11 mouse cellular contexts compared by ENCODE assay signal in genomic region chr12:76645222-76646110, GRCm38 (mm10).
DNase-seq lines count a peak whose midpoint lies in the region; ATAC-seq and TF ChIP-seq lines count a peak whose summit lies in the region.
"Had no signal": no experiment of that assay in that cellular context is flagged by ENCODE, and none has a peak within 500 bp of the region (broad histone marks: within the 10 kb centered on the region; RNA-seq: fewer than 3 reads in every experiment).

No protein-coding gene starts in this region.

- WGBS in kidney, embryonic 16.5 days = 24% methylated on average over 23 of the region's 23 CpGs
- WGBS in kidney, adult 2 months = 34% methylated on average over 23 of the region's 23 CpGs
- 21% methylated on average over 23 of the region's 23 CpGs for WGBS in hindbrain, postnatal 0 days
- WGBS in neural tube, embryonic 12.5 days = 22% methylated on average over 23 of the region's 23 CpGs

- DNase-seq in kidney, adult 2 months = no peak
- peak; percentile 53 for DNase-seq in embryo, embryonic 11 days
- peak; percentile 41 for DNase-seq in hindbrain, postnatal 0 days (ENCODE audit: low spot score)
- no peak for DNase-seq in frontal cortex, postnatal 25 days (ENCODE audit: low spot score in 2 of 2)
- no peak for DNase-seq in thymus, postnatal 4 days
- no peak for DNase-seq in heart, postnatal 36 days
- DNase-seq: spleen, adult 18-20 months had no signal

- H3K27ac ChIP-seq in kidney, embryonic 16.5 days (ENCODE audit: low read length) = peak overlapping the region; percentile 32; the same call in 1 of the 2 replicates
- H3K27ac ChIP-seq in kidney, adult 2 months (ENCODE audit: insufficient read depth, low read depth, low read length) = no peak overlapping the region
- H3K27ac ChIP-seq in hindbrain, postnatal 0 days = peak overlapping the region; percentile 45; the same call in 1 of the 2 replicates
- H3K27ac ChIP-seq in neural tube, embryonic 12.5 days = no peak overlapping the region

- intact Hi-C loops in heart, postnatal 36 days (cut with DNase I) = no loop called here

- TF ChIP-seq CTCF in kidney, adult 2 months (conservative IDR thresholded peaks at IDR 0.05; ENCODE audit: insufficient read depth, insufficient read length, low read depth, low read length) = no peak
- no peak for TF ChIP-seq CTCF in hindbrain, postnatal 0 days (IDR thresholded peaks at IDR 0.05; ENCODE audit: low read depth)

- H3K27me3 ChIP-seq in kidney, embryonic 16.5 days (ENCODE audit: insufficient read depth, low read length) = no peaks in the 10 kb centered on the region; the same call in 1 of the 2 replicates
- H3K27me3 ChIP-seq in kidney, adult 2 months (replicated peaks; ENCODE audit: control insufficient read depth, insufficient read depth, low read length) = no peaks in the 10 kb centered on the region
- no peaks in the 10 kb centered on the region for H3K27me3 ChIP-seq in hindbrain, postnatal 0 days (ENCODE audit: insufficient read depth, low read length)
- H3K27me3 ChIP-seq in neural tube, embryonic 12.5 days (replicated peaks) = no peaks in the 10 kb centered on the region

- peak overlapping the region; percentile 16 for H3K4me2 ChIP-seq in kidney, embryonic 16.5 days (replicated peaks; ENCODE audit: low read depth, low read length)
- H3K4me2 ChIP-seq in hindbrain, postnatal 0 days (ENCODE audit: low read depth, low read length) = no peak overlapping the region
- H3K4me2 ChIP-seq in neural tube, embryonic 12.5 days (replicated peaks) = peak overlapping the region; percentile 12

- no peak overlapping the region for H3K4me3 ChIP-seq in kidney, embryonic 16.5 days (ENCODE audit: low read length)
- H3K4me3 ChIP-seq in kidney, adult 2 months (ENCODE audit: insufficient read depth, low read depth, low read length) = no peak overlapping the region
- H3K4me3 ChIP-seq in hindbrain, postnatal 0 days (ENCODE audit: low read length) = no peak overlapping the region
- no peak overlapping the region for H3K4me3 ChIP-seq in neural tube, embryonic 12.5 days
- H3K4me3 ChIP-seq: megakaryocyte, embryonic 14.5 days had no signal

- H3K9ac ChIP-seq in kidney, embryonic 16.5 days (replicated peaks; ENCODE audit: low read length) = no peak overlapping the region
- 0 out of 2 replicates have a peak overlapping the region, but pooled peaks have one; percentile 33 for H3K9ac ChIP-seq in hindbrain, postnatal 0 days (replicated peaks; ENCODE audit: low read length)
- H3K9ac ChIP-seq in neural tube, embryonic 12.5 days = no peak overlapping the region

- no peaks in the 10 kb centered on the region for H3K36me3 ChIP-seq in kidney, embryonic 16.5 days (ENCODE audit: insufficient read depth, low read length)
- H3K36me3 ChIP-seq in kidney, adult 2 months (ENCODE audit: control insufficient read depth, insufficient read depth, low read length) = no peaks in the 10 kb centered on the region
- H3K36me3 ChIP-seq in hindbrain, postnatal 0 days (ENCODE audit: insufficient read depth, low read length) = no peaks in the 10 kb centered on the region
- H3K36me3 ChIP-seq in neural tube, embryonic 12.5 days = no peaks in the 10 kb centered on the region

- H3K4me1 ChIP-seq in kidney, embryonic 16.5 days (ENCODE audit: insufficient read depth, low read length) = peaks cover 17% of the 10 kb centered on the region
- H3K4me1 ChIP-seq in kidney, adult 2 months (ENCODE audit: control insufficient read depth, insufficient read depth, low read length) = no peaks in the 10 kb centered on the region
- peaks cover 11% of the 10 kb centered on the region; the same call in 1 of the 2 replicates for H3K4me1 ChIP-seq in hindbrain, postnatal 0 days (ENCODE audit: insufficient read depth, low read length)
- H3K4me1 ChIP-seq in neural tube, embryonic 12.5 days = peaks cover 20% of the 10 kb centered on the region

- TF ChIP-seq POLR2A in kidney, adult 2 months (IDR thresholded peaks at IDR 0.05; ENCODE audit: low read depth, low read length) = no peak

- H3K9me3 ChIP-seq in kidney, embryonic 16.5 days (ENCODE audit: low read length) = no peaks in the 10 kb centered on the region
- H3K9me3 ChIP-seq in hindbrain, postnatal 0 days (ENCODE audit: low read length) = no peaks in the 10 kb centered on the region
- H3K9me3 ChIP-seq in neural tube, embryonic 12.5 days = no peaks in the 10 kb centered on the region
- H3K9me3 ChIP-seq: megakaryocyte, embryonic 14.5 days had no signal

- ATAC-seq in kidney, embryonic 16.5 days (ENCODE audit: low FRiP score, low TSS enrichment) = peak; percentile 73
- ATAC-seq in hindbrain, postnatal 0 days = peak; percentile 32; the same call in 1 of the 2 replicates
- peak; percentile 57 for ATAC-seq in neural tube, embryonic 12.5 days (ENCODE audit: low FRiP score, low read depth)
- ATAC-seq: inflammation-experienced regulatory T-cells, adult 6 months had no signal

Comparison
In these comparisons a context has a peak if more than half of its experiments do, and no peak if none do; other contexts are left out.
1. H3K27ac ChIP-seq: peak in kidney, embryonic 16.5 days (single experiment) and hindbrain, postnatal 0 days (single experiment); none in kidney, adult 2 months (single experiment) and neural tube, embryonic 12.5 days (single experiment).
2. DNase-seq: peak in embryo, embryonic 11 days (single experiment) and hindbrain, postnatal 0 days (single experiment); none in kidney, adult 2 months (single experiment), frontal cortex, postnatal 25 days (0 of 2), thymus, postnatal 4 days (single experiment) and heart, postnatal 36 days (0 of 2).
3. Peak in every context shown above with its lines, with median percentiles within 50 percentile points of each other: ATAC-seq.